Mouse (Mus musculus) lung, postnatal 0 days (tissue): ENCODE measurements around the gene Tex48.
A peak's percentile ranks its signal among the peaks of the same experiment; 100 is the strongest.

ENCODE experiments used
- CTCF ChIP-seq: IDR thresholded peaks from 2 replicates; pipeline ENCODE4 v1.5.1; 2016; ENCODE audit warnings: antibody characterized with exemption, mild to moderate bottlenecking
- EP300 ChIP-seq: IDR thresholded peaks from 2 replicates; pipeline ENCODE4 v1.6.1; 2016; ENCODE audit warnings: antibody characterized with exemption, mild to moderate bottlenecking, control low read depth

GRCm38 (mm10) chr4:63562742-63563141, 59.5 kb downstream of the Tex48 start:
- TF ChIP-seq EP300 (no peak), CTCF (peak; percentile 26)
